Mouse (Mus musculus) lung, adult 2 months (tissue): Measurements from ENCODE around the gene Drd4.
"Not testable (repeated sequence)": the region's sequence is repeated elsewhere in the genome, so short reads cannot be mapped to it uniquely, and the experiment has no call there.

Experiments
- CTCF ChIP-seq: fragments of 200-500 bp; IDR thresholded peaks from 2 replicates; pipeline ENCODE4 v1.5.1; 2011; ENCODE audit warnings: mild to moderate bottlenecking, low read length, control low read depth; ENCODE audit not compliant: insufficient read depth
- POLR2A ChIP-seq: fragments of 200-500 bp; IDR thresholded peaks from 2 replicates; pipeline ENCODE4 v1.6.1; 2011; ENCODE audit warnings: low read depth, mild to moderate bottlenecking, control low read depth, low read length, borderline replicate concordance; ENCODE audit errors: extremely low read depth

DNA sequence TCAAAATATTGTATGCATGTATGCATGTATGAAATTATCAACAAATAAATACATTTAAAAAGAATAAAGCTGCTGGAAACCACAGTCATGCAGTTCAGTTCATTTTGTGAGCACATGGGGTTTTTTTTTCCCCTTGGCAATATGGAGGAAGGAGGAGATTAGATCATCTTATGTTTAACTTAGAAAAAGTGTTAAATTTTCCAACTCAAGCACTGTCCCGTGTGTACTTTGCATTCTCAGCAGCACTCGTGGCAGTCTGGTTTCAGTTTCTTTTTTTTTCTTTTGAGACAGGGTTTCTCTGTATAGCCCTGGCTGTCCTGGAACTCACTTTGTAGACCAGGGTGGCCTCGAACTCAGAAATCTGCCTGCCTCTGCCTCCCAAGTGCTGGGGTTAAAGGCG lies 41.3 kb upstream of the Drd4 start:
- TF ChIP-seq POLR2A, CTCF: not testable (repeated sequence)
